Mouse (Mus musculus) 416B (cell line): ENCODE measurements around the gene Slc9a5.
A peak's percentile ranks its signal among the peaks of the same experiment; 100 is the strongest.

ENCODE experiments used
- DNase-seq: peaks from one replicate; pipeline ENCODE4 v3.0.0; 2011; ENCODE audit warnings: low read depth

Slc9a5 gene

DNA sequence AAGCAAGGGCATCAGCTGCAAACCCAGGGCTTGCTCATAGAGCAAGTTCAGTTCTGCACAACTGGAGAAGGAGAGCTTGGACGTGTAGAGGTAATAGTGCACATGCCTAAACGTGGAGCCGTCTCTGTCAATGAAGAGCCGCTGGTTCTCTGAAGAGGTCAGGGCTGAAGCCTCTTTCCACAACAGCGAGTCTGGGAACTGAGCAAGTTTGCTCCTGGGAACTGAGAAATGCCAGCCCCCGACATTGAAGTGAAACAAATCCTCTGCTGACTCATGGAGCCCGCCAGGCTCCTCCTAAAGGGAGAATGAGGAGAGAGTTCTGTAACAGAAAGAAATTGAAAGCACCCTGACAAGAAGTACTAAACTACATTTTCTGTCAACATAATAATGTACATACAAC lies 59.7 kb downstream of the Slc9a5 start:
- no peak for DNase-seq

DNA sequence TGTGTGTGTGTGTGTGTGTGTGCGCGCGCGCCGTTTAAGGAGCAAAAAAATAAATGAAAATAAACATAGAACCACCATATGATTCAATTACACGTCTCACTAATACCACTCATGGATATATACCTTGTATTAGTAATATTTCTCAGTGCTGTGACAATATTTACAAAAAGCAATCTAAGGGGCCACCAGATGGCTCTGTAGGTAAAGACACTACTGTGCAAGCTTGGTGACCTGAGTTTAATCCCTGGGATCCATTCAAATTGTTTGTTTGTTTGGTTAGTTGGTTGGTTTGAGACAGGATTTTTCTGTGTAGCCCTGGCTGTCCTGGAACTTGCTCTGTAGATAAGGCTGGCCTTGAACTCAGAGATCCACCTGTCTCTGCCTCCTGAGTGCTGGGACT lies 61.3 kb downstream of the Slc9a5 start:
- DNase-seq, result no peak

DNA sequence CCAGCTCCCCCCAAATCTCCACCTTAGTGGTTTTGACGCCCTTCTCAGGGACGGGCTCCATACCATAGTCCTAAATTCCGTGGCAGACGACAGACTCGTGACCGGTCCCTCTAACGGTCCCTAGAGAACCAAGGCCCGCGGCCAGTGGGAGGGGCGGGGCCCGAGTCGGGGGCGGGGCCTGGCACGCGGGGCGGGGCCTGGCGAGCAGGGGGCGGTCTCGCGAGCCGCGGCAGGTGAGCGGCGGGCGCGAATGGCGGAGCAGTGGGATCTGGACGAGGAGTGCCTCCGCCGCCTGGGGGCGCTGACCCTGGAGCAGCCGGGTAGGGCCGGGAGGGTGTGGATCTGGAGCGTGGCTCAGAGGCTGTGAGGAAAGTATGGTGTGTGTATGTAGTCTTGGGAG lies 64.7 kb downstream of the Slc9a5 start, which contains the start of the genes Kctd19 and Lrrc36:
Gene Kctd19, minus strand, starts transcription at position 112 of the 400 bp plus-strand sequence.
Gene Lrrc36, plus strand, starts transcription at position 181 of the 400 bp plus-strand sequence.
- DNase-seq, result no peak

- peak; percentile 18 for DNase-seq
Measured at GRCm38 (mm10) chr8:105418992-105419391, 70.3 kb downstream of the Slc9a5 start.
